Mouse (Mus musculus): ENCODE results near the gene Olfr524.

The Olfr524 gene

DNA sequence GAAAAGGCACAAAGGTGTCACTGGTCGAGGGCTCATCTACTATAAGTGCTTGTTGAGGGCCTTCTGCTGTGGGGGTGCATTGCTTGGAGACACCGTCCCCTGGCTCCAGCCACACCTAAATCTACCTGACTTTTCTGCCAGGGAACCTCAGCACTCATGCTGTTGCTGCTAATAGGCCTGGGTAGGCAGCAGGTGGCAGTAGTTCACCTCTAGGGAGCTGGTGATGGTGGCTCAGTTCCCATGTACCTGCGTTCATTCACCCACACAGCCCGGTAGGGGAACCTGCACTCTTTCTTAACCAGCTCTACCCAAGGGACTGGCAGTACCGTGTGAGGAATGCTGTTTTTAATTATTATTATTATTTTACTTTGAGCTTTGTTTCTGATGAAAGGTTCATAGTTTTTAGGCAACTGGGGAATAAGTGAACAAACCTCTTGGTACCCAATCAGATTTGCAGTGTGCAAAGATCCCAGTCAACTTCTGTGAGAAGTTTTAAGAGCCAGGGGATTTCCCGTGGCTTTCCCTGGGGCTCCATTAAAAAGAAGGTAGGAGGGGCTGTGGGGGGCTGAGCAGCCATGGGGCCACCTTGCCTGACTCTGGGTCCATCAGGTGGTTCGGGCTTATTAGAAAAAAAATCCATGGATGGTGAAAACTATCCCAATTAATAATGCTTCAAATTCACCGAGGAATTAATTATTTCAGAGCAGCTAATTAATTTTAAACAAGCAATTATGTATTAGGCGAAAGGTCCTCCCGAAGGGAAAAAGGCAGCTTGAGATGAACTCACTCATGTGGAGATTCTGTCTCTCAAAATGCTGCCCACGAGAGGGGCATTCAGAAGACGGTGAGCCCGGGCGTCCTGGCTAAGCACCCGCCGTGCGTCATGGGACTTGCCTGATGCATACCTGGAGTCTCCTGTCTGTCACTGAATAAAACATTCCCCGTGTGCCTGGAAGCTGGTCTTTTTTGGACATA, 18.8 kb downstream of the Olfr524 start:
- peak; percentile 12 for DNase-seq (ENCODE audit: low read depth)

DNA sequence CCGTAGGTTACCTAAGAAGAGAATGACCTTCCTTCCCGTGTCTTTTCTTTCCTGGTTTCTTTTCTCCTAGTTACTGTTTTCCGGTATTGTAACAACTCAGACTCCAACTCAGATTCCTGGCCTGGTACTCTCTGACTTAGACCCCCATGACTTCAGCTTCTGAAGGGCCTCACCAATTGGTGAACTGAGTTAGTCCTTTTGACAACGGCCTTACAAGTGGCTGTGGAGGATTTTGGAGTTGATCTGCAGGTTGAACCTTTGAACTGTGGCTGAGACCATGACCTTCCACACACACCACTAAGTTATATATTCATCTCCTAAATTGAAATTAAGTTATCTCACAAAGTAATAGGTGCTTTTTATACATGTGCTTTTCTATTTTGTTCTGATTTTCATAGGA, 21.6 kb downstream of the Olfr524 start:
- DNase-seq (ENCODE audit: low read depth): no peak

DNA sequence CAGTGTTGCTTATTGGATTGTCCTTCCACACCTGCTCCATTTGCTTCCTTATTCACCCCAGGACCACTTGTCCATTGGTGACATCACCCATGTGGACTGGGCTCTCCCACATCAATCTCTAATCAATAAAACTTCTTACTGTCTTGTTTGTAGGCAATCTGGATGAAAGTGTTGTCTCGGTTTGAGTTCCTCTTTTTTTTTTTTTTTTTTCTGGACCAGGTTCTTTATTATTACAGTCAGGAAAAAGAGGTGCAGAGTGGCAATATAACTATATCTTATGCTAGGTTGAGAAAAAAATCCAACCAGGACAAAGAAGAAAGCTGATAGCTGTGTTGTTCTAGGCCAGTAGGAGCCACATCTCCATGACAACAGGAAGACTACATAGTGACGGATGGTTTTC, 25.1 kb downstream of the Olfr524 start:
- no peak for DNase-seq (ENCODE audit: low read depth)

DNA sequence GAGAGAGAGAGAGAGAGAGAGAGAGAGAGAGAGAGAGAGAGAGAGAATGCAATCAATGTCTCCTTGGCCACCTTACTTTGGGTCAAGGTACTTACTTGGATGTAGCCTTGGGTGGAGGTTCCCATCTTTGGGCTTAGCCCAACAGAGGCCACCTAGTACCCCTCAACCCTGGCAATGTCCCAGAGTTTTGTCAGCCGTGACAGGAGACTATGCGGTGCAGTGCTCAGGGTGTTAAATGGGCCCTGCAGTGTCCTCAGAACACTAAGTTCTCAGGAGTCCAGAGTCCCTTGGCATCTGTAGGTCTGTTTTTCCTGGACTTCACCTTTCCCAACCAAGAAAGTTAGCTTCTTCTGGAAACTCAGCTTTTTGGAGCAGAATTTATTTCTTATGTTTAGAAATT, 26.6 kb downstream of the Olfr524 start:
- DNase-seq (ENCODE audit: low read depth): no peak

DNA sequence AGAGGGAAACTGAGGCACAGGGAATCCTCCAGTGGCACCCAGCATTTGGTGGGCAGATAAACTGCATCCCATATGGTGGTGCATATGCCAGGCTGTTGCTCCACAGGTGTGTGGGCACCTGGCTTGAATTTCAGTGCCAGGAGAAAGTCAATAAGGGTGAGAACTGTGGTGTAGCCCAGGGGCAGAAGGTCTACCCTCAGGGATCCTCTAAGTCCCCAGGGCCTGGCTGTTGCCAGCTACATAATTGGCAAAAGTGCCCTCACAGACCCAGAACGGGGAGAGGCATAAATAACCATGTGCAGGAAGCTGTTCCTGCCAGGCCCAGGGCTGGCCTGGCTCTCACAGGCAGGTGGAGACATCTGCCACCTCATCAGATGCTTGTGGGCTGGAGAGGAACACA, 32.8 kb downstream of the Olfr524 start, which contains the start of gene Olfr523:
TSS of gene Olfr523 (plus strand) at position 282 of the 400 bp plus-strand sequence.
- no peak for DNase-seq (ENCODE audit: low read depth)

DNA sequence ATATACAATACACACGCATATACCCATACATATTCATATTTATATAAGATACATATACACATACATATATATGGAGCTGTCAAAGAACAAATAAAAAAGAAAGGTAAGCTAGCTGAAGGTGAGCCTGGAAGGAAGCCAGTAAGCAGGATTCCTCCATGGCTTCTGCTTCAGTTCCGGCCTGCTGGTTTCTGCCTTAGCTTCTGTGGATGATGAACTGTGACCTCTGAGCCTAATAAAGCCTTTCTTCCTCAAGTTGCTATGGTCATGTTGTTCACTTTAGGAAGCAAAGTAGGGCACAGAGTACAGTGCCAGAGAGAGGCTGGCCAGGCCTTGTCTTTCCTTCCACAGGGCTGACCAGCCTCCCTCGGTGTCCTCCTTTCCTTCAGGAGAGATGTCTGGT, 34.9 kb downstream of the Olfr524 start:
- no peak for DNase-seq (ENCODE audit: low read depth)

DNA sequence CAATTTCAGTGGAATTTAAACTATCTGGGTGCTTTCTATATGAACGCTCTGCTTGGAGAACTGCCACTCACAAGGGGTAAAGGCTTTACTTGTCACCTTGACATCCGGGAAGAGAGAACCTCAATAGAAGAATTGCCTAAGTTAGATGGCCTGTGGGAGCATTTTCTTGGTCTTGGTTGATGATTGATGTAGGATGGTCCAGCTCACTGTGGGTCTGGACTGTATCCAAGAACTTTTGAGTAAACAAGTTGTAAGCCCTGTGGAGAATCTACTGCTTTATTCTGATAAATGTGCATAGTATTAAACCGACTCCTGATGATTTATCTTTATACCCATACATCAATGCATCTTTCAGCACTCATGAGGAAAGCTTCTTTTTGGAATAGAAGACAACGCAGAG, 36.4 kb downstream of the Olfr524 start:
- no peak for DNase-seq (ENCODE audit: low read depth)

DNA sequence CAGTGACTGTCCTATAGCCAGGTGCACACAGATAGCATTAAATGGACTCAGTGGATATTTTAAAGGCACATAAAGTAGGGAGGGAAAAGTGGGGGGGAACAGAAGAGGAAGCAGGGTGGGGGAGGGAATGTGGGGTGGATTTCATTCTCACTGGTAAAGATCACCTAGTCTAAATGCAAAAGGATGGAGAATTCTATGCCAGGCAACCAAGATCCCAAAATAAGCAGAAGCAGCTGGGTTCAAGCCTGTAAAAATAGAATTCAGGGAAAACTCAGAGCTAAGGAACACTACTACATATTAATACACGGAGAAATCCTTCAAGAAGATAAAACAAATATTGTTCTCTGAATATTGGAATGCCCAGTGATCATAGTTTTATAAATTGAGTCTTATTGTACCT, 37.8 kb downstream of the Olfr524 start:
- no peak for DNase-seq (ENCODE audit: low read depth)

DNA sequence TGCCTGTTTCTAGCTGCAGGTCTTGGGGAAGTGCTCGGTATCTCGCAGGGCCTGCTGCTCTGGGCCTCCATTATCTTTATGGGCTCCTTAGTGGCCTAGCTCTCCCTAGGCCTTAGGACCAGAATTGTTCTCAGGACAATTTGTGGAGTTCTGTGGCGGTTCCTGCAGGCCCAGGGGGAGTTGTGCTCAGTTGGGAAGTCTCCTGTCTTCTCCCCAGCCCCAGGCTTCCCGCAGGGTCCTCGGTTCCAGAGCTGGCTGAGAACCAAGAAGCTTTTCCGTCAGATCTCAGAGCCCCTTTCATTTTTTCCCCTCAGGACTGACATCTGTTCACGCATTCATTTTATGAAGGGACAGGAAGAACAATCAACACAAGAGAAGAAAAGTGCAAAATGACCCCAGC, 41.1 kb downstream of the Olfr524 start, which contains the start of gene Olfr522:
TSS of gene Olfr522 (minus strand) at position 101 of the 400 bp plus-strand sequence.
- DNase-seq (ENCODE audit: low read depth): no peak

DNA sequence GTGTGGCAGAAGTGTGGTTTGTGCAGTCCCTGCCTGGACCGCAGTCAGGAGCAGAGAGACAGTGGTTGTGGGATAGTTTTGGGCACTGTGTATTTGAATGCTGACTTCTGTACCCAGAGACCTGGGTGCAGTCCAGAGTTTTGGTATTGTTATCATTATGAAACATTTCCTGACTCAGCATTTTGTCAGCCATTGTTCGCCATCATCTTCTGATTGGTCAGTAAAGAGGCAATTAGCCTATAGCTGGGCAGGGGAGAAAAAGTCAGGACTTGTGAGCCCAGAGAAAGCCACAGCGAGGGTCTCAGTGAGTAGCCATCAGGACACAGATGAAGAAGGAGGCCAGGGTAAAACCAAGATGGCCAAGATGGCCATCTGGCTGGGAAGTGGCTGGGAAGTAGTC, 45.4 kb downstream of the Olfr524 start:
- DNase-seq (ENCODE audit: low read depth): no peak

DNA sequence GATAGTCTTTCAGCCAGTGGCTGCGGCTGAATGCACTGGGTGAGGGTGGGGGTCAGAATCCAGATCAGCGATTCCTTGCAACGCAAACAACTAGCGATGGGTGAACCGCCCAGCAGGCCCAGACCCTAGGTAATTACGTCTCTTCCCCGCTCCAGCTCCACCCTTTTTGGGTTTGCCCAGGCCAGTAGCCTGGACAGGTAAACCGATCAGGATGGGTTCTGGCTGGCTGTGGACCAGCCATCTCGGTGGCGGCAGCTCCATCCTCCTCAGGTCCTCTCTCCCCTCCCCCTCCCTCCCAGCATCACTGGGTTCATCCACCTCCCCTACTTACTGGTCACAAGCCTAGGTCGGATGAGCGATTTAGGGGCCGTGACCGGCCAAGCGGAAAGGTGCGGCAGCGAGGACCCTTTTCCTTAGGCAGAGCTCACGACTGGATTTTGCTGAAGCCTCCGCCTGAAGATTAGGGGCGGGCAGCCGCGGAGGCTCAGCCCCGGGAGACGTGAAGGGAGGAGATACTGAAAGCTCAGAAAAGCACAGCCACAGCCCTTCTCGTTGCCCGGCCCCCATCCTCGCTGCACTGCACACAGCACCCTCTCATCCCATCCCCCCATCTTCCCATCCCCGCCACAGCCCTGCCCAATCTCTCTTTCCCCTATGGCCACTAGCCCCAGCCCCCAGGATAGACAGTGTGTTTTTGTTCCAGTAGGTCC, 51.4 kb downstream of the Olfr524 start, which contains the start of gene Sprn:
TSS of gene Sprn (minus strand) at position 660 of the 710 bp plus-strand sequence.
- DNase-seq (ENCODE audit: low read depth): no peak

DNA sequence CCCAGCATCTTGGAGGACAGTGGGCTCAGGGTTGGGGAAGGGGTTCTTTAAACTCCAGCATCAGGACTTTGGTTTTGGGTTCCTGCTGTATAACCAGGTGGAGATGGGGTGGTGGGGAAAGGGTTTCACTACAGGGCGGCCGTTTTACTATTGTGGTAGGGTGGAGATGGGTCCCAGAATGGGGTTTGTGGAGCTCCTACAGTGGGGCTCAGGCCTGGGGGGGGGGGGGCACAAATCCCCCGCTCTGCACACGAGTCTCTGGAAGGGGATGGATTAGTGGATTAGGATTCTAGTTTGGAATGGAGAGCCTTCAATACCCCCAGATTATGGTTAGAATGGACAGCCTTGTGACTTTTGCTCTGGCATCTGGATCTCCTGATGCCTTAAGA, 51.9 kb downstream of the Olfr524 start:
- DNase-seq (ENCODE audit: low read depth): no peak

DNA sequence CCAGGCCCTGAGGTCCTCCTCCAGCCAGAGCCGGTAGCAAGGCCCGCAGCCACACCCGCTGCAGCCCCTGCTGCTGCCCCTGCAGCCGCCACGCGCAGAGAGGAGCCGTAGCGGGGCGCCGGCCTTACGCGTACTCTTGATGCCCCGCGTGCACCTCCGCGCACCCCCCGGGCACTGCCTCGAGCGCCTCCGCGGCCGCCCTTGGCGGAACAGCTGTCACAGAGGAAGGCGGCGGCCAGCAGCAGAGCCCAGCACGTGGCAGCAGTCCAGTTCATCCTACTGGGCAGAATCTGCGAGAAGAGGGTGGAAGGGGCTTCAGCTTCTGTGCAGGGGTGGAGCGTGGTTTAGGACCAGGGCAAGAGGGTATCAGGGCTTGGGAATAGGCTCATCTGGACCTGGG, 52.4 kb downstream of the Olfr524 start:
- no peak for DNase-seq (ENCODE audit: low read depth)

All from c-Kit-positive CD71-negative TER-119-negative erythroid progenitor cells, embryonic 14.5 days (primary cell).